Mouse (Mus musculus): ENCODE results near the gene Phrf1.

DNA sequence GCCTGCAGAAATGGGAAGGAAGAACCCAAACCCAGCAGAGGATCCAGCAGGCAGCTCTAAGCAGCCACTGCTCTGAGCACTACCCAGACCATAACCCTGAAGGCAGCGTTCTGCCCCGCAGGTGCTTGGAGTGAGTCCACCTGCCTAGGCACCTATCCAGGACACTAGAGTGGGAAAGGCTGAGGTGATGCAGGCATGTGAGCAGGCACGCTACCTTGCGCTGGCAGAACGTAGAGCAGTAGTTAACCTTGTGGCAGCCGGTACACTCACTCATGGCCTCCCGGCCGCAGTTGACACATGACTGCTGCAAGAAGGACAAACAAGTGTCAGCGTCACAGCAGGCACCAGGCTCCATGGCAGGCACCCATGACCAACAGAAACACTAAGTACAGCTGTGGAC lies 72.8 kb downstream of the Phrf1 start:
- no peak for TF ChIP-seq SMC3 (IDR thresholded peaks at IDR 0.05; ENCODE audit: low read depth, low read length)
- TF ChIP-seq POLR2A (IDR thresholded peaks at IDR 0.05; ENCODE audit: control insufficient read depth in 1 of 2, insufficient read depth in 1 of 2, low read depth in 1 of 2, low read length in 2 of 2, poor library complexity in 1 of 2): no peak
- no peak for TF ChIP-seq POLR2AphosphoS2 (IDR thresholded peaks at IDR 0.05; ENCODE audit: low read length)

All from MEL (cell line).